Mouse (Mus musculus): ENCODE results near the gene Tnip1.

DNA sequence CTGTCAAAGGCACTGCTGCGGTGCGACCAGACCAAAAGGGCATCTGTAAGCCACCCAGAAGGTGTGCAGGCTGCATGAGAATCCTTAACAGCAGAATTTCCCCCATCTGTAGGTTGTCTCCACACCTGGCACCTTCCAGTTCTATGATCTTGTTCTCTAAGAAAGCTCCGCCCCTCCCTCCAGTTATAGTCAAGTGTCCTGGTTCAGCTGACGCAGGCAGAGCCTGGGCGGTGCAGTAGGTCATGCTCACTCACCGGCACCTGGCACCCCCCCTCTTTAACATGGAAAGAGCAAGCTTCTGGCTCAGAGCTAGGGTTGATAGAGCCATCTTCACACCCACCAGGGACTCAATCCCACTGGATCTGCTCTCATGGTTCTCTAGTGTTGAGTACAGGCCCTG lies 33.4 kb downstream of the Tnip1 start:
- TF ChIP-seq CTCF (IDR thresholded peaks at IDR 0.05; ENCODE audit: low read depth) (no peak), EP300 (IDR thresholded peaks at IDR 0.05; ENCODE audit: low read depth) (no peak)
